Mouse (Mus musculus) C2C12 (cell line): ENCODE data around the gene Casc3. TPM values are rescaled to one million over a fixed set of nuclear protein-coding genes. Genes with fewer than 3 reads are reported as not detected.

Experiments used
- H3K27me3 ChIP-seq: one replicate; pipeline ENCODE4 v1.6.1; 2011; ENCODE audit not compliant: control insufficient read depth, insufficient read depth, insufficient read length
- H3K36me3 ChIP-seq: one replicate; pipeline ENCODE4 v1.6.1; 2011; ENCODE audit not compliant: control insufficient read depth, insufficient read depth
- H3K4me3 ChIP-seq: one replicate; pipeline ENCODE4 v1.5.1; 2011; ENCODE audit warnings: mild to moderate bottlenecking, control low read depth; ENCODE audit not compliant: poor library complexity, insufficient read depth, severe bottlenecking
- H3K79me2 ChIP-seq: one replicate; pipeline ENCODE4 v1.6.1; 2011; ENCODE audit not compliant: control insufficient read depth, insufficient read depth
- H3K79me3 ChIP-seq: one replicate; pipeline ENCODE4 v1.6.1; 2011; ENCODE audit warnings: low read depth, control low read depth
- H3ac ChIP-seq: one replicate; pipeline ENCODE3; 2011; ENCODE audit warnings: low read depth; ENCODE audit not compliant: control insufficient read depth, insufficient read length
- CEBPB ChIP-seq: IDR thresholded peaks from one replicate; pipeline ENCODE4 v1.6.1; 2011; ENCODE audit warnings: low read depth, mild to moderate bottlenecking, control low read depth, moderate library complexity
- CTCF ChIP-seq: IDR thresholded peaks from one replicate; pipeline ENCODE4 v1.5.1; 2011; ENCODE audit not compliant: control insufficient read depth, insufficient read depth, insufficient read length
- FOSL1 ChIP-seq: IDR thresholded peaks from one replicate; pipeline ENCODE4 v1.8.0; 2011; ENCODE audit warnings: mild to moderate bottlenecking, low read length; ENCODE audit not compliant: poor library complexity, insufficient read depth, severe bottlenecking
- MAX ChIP-seq: IDR thresholded peaks from one replicate; pipeline ENCODE4 v1.6.1; 2011; ENCODE audit warnings: mild to moderate bottlenecking, control low read depth
- MYOD1 ChIP-seq: IDR thresholded peaks from one replicate; pipeline ENCODE4 v1.6.1; 2011; ENCODE audit warnings: low read depth; ENCODE audit not compliant: control insufficient read depth, insufficient read length
- MYOG ChIP-seq: IDR thresholded peaks from one replicate; pipeline ENCODE4 v1.6.1; 2011; ENCODE audit not compliant: control insufficient read depth, insufficient read length; ENCODE audit errors: extremely low read depth
- USF1 ChIP-seq: IDR thresholded peaks from one replicate; pipeline ENCODE4 v1.6.1; 2011; ENCODE audit warnings: low read depth, mild to moderate bottlenecking, control low read depth, moderate library complexity
- polyA plus RNA-seq: library from polyadenylated mRNA; unstranded; fragments of >200 nt; fragmentation: generic; extraction: Trizol; gene quantifications from one replicate; pipeline ENCODE4 v1.2.1, GENCODE M21; 2012; ENCODE audit warnings: missing spikeins

Casc3 gene
- polyA plus RNA-seq, 1 experiment, result 24.4 TPM

GRCm38 (mm10) chr11:98764091-98764490, 40.6 kb upstream of the Casc3 start:
- Histone ChIP-seq H3K36me3 (peaks cover 13% of the 10 kb centered on the region), H3K27me3 (no peaks in the 10 kb centered on the region), H3ac (no peak overlapping the region), H3K79me3 (no peaks in the 10 kb centered on the region), H3K79me2 (no peaks in the 10 kb centered on the region), H3K4me3 (no peak overlapping the region)
- TF ChIP-seq USF1, result no peak
- no peak for TF ChIP-seq MYOG
- TF ChIP-seq MAX, result no peak
- TF ChIP-seq CEBPB, result no peak
- TF ChIP-seq CTCF, result no peak
- TF ChIP-seq FOSL1, result no peak
- TF ChIP-seq MYOD1, result no peak

DNA sequence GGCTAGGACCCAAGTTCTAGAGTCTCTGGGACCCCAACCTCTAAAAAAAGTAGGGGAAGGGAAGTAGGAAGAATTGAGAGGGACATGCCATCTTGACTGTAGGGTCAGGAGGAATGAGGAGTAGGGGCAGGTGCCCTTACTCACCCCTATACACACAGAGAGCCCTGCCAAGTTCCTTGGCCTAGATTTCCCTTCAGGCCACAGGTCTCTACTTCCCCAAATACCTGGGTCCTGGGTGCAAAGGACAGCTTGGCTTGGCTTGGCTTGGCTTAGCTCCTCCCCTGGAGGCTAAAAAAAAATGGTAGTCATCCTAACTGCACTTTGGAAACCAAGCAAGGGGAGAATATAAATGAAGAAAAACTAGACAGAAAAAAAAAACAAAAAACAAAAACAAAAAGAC, 40.0 kb upstream of the Casc3 start:
- no peaks in the 10 kb centered on the region for H3K27me3 ChIP-seq
- TF ChIP-seq MYOG, result no peak
- no peak for TF ChIP-seq MYOD1
- no peak for TF ChIP-seq USF1
- no peak for TF ChIP-seq CEBPB
- no peak for TF ChIP-seq FOSL1
- no peak for TF ChIP-seq MAX
- TF ChIP-seq CTCF, result no peak
- H3K79me2 ChIP-seq, result no peaks in the 10 kb centered on the region
- peaks cover 18% of the 10 kb centered on the region for H3K36me3 ChIP-seq
- no peaks in the 10 kb centered on the region for H3K79me3 ChIP-seq
- no peak overlapping the region for H3K4me3 ChIP-seq
- H3ac ChIP-seq, result no peak overlapping the region

DNA sequence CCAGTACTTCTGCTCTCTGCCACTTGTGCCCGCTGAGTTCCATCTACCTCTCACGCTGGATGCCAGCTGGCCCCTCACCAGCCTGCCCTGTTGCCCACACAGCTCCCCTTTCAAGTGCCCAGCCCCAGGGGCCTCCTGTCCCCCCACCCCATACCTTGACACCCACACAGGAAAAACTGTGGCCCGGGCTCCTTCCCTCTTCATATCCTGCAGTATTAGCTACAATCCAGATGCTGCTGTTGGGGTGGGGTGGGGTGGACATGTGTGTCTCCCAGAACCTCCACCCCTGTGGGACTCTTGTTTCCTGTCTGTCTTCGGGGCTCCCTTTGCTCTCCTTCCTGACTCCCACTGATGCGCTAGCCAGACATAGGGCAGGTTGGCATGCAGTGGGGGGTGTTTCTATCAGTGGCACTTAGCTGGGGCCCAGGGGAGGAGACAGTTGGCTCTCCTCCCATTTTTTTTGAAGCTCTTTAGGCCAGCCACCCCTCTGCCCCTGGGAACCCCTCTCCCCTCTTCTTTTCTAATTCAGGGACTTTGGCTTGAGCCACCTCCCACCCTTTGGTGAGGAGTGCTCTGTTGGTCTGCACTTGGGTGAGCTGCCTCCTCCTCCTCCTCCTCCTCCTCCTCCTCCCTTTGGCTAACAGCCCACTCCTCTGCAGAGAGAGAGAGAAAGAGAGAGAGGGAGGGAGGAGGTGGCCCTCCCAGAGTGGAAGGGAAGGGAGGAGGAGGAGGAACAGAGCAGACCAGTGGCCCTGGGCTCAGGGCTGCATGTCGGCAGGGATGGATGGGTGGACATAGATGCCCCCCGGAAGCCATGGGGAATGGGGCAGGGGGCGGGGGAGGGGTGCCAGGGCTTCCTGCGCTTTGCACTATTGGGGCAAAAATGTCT, 39.0 kb upstream of the Casc3 start:
- Histone ChIP-seq H3K36me3 (peaks cover 27% of the 10 kb centered on the region), H3ac (no peak overlapping the region), H3K79me2 (no peaks in the 10 kb centered on the region), H3K4me3 (no peak overlapping the region), H3K79me3 (no peaks in the 10 kb centered on the region), H3K27me3 (no peaks in the 10 kb centered on the region)
- no peak for TF ChIP-seq MAX
- no peak for TF ChIP-seq MYOG
- TF ChIP-seq MYOD1, result no peak
- no peak for TF ChIP-seq USF1
- no peak for TF ChIP-seq CEBPB
- TF ChIP-seq CTCF, result no peak
- no peak for TF ChIP-seq FOSL1

- Histone ChIP-seq H3K27me3 (no peaks in the 10 kb centered on the region), H3K79me2 (peaks cover 2% of the 10 kb centered on the region), H3ac (no peak overlapping the region), H3K36me3 (peaks cover 34% of the 10 kb centered on the region), H3K4me3 (no peak overlapping the region), H3K79me3 (peaks cover 2% of the 10 kb centered on the region)
- no peak for TF ChIP-seq CTCF
- no peak for TF ChIP-seq FOSL1
- TF ChIP-seq MAX, result no peak
- TF ChIP-seq USF1, result no peak
- no peak for TF ChIP-seq MYOD1
- TF ChIP-seq CEBPB, result no peak
- TF ChIP-seq MYOG, result no peak
These were observed 38.4 kb upstream of the Casc3 start for GRCm38 (mm10) chr11:98766346-98766745.

DNA sequence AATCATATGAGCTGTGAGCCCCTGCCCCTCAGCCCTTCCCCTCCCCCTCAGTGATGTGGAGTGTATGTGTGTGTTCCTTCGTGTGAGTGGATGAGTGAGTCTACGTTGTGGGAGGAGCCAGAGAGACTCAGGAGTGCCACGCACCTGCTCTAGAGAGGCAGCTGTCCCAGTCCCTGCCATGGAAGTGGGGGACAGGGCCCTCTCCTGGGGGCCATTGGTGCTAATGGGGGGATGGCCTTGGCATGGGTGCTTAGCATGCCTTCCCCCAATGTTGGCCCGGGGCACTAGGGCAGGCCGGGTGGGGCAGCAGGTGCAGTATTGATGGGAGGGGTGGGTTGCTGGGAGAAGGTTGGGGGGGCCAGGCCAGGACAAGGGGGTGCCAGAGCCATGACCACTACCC, 37.9 kb upstream of the Casc3 start:
- Histone ChIP-seq H3K4me3 (no peak overlapping the region), H3ac (no peak overlapping the region), H3K79me2 (peaks cover 7% of the 10 kb centered on the region), H3K36me3 (peaks cover 39% of the 10 kb centered on the region), H3K27me3 (no peaks in the 10 kb centered on the region), H3K79me3 (peaks cover 6% of the 10 kb centered on the region)
- TF ChIP-seq CTCF, result no peak
- no peak for TF ChIP-seq MAX
- TF ChIP-seq CEBPB, result no peak
- no peak for TF ChIP-seq FOSL1
- no peak for TF ChIP-seq MYOG
- no peak for TF ChIP-seq USF1
- no peak for TF ChIP-seq MYOD1

DNA sequence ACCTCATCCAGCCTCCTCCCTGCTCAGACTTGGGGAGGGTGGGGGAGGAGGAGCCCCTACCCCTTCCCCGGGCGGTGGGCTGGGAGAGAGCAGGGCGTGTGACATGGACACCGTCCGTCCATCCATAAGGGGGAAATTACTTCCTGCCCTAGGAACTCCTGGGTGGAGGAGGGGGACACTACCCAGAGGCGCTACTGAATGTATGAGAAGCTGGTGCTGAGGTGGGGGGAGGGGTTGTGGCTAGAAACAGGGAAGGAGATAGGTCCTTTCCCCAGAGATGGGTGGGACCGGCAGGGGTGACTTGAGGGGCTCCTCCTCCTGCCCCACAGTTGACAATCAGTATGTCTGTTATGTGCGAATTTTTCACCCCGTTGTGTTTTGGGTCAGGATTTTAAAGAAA, 37.4 kb upstream of the Casc3 start:
- H3K4me3 ChIP-seq, result no peak overlapping the region

More for the DNA sequence above, 37.4 kb upstream of the Casc3 start:
- Histone ChIP-seq H3ac (no peak overlapping the region), H3K27me3 (no peaks in the 10 kb centered on the region), H3K79me3 (peaks cover 6% of the 10 kb centered on the region), H3K36me3 (peaks cover 41% of the 10 kb centered on the region), H3K79me2 (peaks cover 11% of the 10 kb centered on the region)
- no peak for TF ChIP-seq USF1
- TF ChIP-seq MAX, result no peak
- no peak for TF ChIP-seq MYOD1
- no peak for TF ChIP-seq FOSL1
